Mouse (Mus musculus) liver, embryonic 14.5 days (tissue): ENCODE measurements around the gene Axl. TPM values are rescaled to one million over a fixed set of nuclear protein-coding genes. Genes with fewer than 3 reads are reported as not detected.
A peak's percentile ranks its signal among the peaks of the same experiment; 100 is the strongest.

Experiments used
- ATAC-seq: fragments of 200-750 bp; cut with Nextera tagmentation; 2 replicates; pipeline ENCODE4 v1.8.0; 2017; ENCODE audit warnings: moderate number of reproducible peaks, mild to moderate bottlenecking, moderate library complexity; ENCODE audit not compliant: insufficient read depth
- DNase-seq, 3 experiments: peaks; one replicate each; pipeline ENCODE4 v3.0.0-alpha.2; 2012 to 2013; ENCODE audit warnings: low read depth in 3 of 3, low spot score in 3 of 3
- H3K27ac ChIP-seq: fragments of 300-500 bp; sonication (generic); 2 replicates; pipeline ENCODE4 v1.5.1; 2014; ENCODE audit warnings: moderate library complexity, mild to moderate bottlenecking, control low read depth, inconsistent platforms
- H3K27me3 ChIP-seq: fragments of 300-500 bp; sonication (generic); 2 replicates; pipeline ENCODE4 v1.6.1; 2014; ENCODE audit warnings: mild to moderate bottlenecking, low read length, moderate library complexity; ENCODE audit not compliant: control insufficient read depth, insufficient read depth
- H3K36me3 ChIP-seq: fragments of 300-500 bp; sonication (generic); replicated peaks from 2 replicates; pipeline ENCODE4 v1.6.1; 2014; ENCODE audit warnings: low read depth; ENCODE audit not compliant: control insufficient read depth, insufficient read depth
- H3K4me1 ChIP-seq, 2 experiments: fragments of 200-500 bp in 1 of 2; fragments of 300-500 bp in 1 of 2; sonication (generic) in 1 of 2; replicated peaks; 2 replicates each; pipeline ENCODE4 v1.6.1; 2012 to 2014; ENCODE audit warnings: antibody characterized with exemption in 1 of 2, inconsistent platforms in 1 of 2, low read length in 1 of 2; ENCODE audit not compliant: control insufficient read depth in 2 of 2, insufficient read depth in 2 of 2
- H3K4me2 ChIP-seq: fragments of 300-500 bp; sonication (generic); 2 replicates; pipeline ENCODE4 v1.6.1; 2014; ENCODE audit warnings: low read depth, mild to moderate bottlenecking, control low read depth, moderate library complexity
- H3K4me3 ChIP-seq, 2 experiments: fragments of 200-500 bp in 1 of 2; fragments of 300-500 bp in 1 of 2; sonication (generic) in 1 of 2; 2 replicates each; pipeline ENCODE4 v1.5.1; 2012 to 2014; ENCODE audit warnings: low read depth in 2 of 2, low read length in 2 of 2, mild to moderate bottlenecking in 2 of 2, control low read depth in 1 of 2, inconsistent platforms in 1 of 2, moderate library complexity in 1 of 2; ENCODE audit not compliant: insufficient read depth in 1 of 2
- H3K9ac ChIP-seq: fragments of 300-500 bp; sonication (generic); replicated peaks from 2 replicates; pipeline ENCODE4 v1.6.1; 2014; ENCODE audit warnings: mild to moderate bottlenecking, control low read depth, moderate library complexity
- H3K9me3 ChIP-seq: fragments of 300-500 bp; sonication (generic); 2 replicates; pipeline ENCODE4 v1.6.1; 2016; ENCODE audit warnings: low read length, mixed read lengths; ENCODE audit not compliant: control insufficient read depth
- CTCF ChIP-seq: IDR thresholded peaks from 2 replicates; pipeline ENCODE4 v1.5.1; 2016; ENCODE audit warnings: antibody characterized with exemption, low read depth, control low read depth
- EP300 ChIP-seq: IDR thresholded peaks from 2 replicates; pipeline ENCODE4 v1.6.1; 2016; ENCODE audit warnings: antibody characterized with exemption, low read depth
- WGBS: fragments of 180-500 bp; shearing (Covaris S2); extraction: QIAGEN DNeasy Blood & Tissue Kit; methylation state at CpG from one replicate; pipeline ENCODE4 v1.1.7; 2014; ENCODE audit not compliant: insufficient replicate concordance; 5-methylcytosine and 5-hydroxymethylcytosine counted together
- polyA plus RNA-seq, 2 experiments: library from polyadenylated mRNA; depleted of rRNA in 1 of 2; stranded (reverse) in 1 of 2; unstranded in 1 of 2; fragments of >200 nt; fragmentation: Nextera tagmentation in 1 of 2; extraction: Ambion mirVana in 1 of 2; gene quantifications; 2 replicates each; pipeline versions ENCODE4 v1.2.1 to v1.2.3; 2012 to 2014

The Axl gene
- polyA plus RNA-seq, 2 experiments = 5.8 to 11.8 TPM

- DNase-seq (no peak), ATAC-seq (no peak)
- no peaks in the 10 kb centered on the region for H3K27me3 ChIP-seq
- no peaks in the 10 kb centered on the region for H3K9me3 ChIP-seq
- WGBS = 83% methylated on average over 5 of the region's 5 CpGs
- peaks cover 11 to 20% of the 10 kb centered on the region in 2 experiments for H3K4me1 ChIP-seq
- no peak overlapping the region for H3K4me2 ChIP-seq
- no peak overlapping the region for H3K4me3 ChIP-seq
- H3K27ac ChIP-seq = no peak overlapping the region
- no peak for TF ChIP-seq EP300
- TF ChIP-seq CTCF = no peak
- H3K9ac ChIP-seq = no peak overlapping the region
- H3K36me3 ChIP-seq = peaks cover 55% of the 10 kb centered on the region
Observed at GRCm38 (mm10) chr7:25720760-25721159, 67.7 kb downstream of the Axl start.

GRCm38 (mm10) chr7:25719761-25720610 is 68.5 kb downstream of the Axl start:
- Histone ChIP-seq H3K9me3 (no peaks in the 10 kb centered on the region), H3K27me3 (no peaks in the 10 kb centered on the region), H3K36me3 (peaks cover 55% of the 10 kb centered on the region), H3K27ac (peak overlapping the region; percentile 48), H3K4me3 (peak overlapping the region in 1 of 2 experiments; percentile 76; a peak in 1 of 4 replicates), H3K4me1 (peaks cover 11 to 20% of the 10 kb centered on the region in 2 experiments), H3K4me2 (peak overlapping the region; percentile 86), H3K9ac (peak overlapping the region; percentile 76; the same call in 1 of the 2 replicates)
- TF ChIP-seq EP300 (no peak), CTCF (peak; percentile 97)
- ATAC-seq (no peak), DNase-seq (peak; percentile 43 to 53 (median 50))
- 47% methylated on average over 10 of the region's 10 CpGs for WGBS

GRCm38 (mm10) chr7:25718788-25719417 is 69.6 kb downstream of the Axl start, which contains the start of gene Ccdc97:
TSS of gene Ccdc97 (minus strand) at chr7:25719088.
- Histone ChIP-seq H3K27me3 (no peaks in the 10 kb centered on the region), H3K4me1 (peaks cover 11 to 20% of the 10 kb centered on the region in 2 experiments), H3K9me3 (no peaks in the 10 kb centered on the region), H3K4me2 (peak within 1 kb of the TSS; percentile 86), H3K36me3 (peaks cover 55% of the 10 kb centered on the region), H3K27ac (peak within 1 kb of the TSS; percentile 48), H3K9ac (peak within 1 kb of the TSS; percentile 76), H3K4me3 (peak within 1 kb of the TSS; percentile 76 to 98)
- TF ChIP-seq EP300 (peak; percentile 33; the same call in 1 of the 2 replicates), CTCF (no peak)
- WGBS = 2% methylated on average over 32 of the region's 32 CpGs
- peak; percentile 91 to 93 (median 92) for DNase-seq
- ATAC-seq = peak; percentile 77

GRCm38 (mm10) chr7:25717478-25717877 is 71.0 kb downstream of the Axl start:
- no peaks in the 10 kb centered on the region for H3K27me3 ChIP-seq
- H3K4me1 ChIP-seq = peaks cover 11 to 18% of the 10 kb centered on the region in 2 experiments
- WGBS = 77% methylated on average over 3 of the region's 3 CpGs
- peak overlapping the region; percentile 76; the same call in 1 of the 2 replicates for H3K9ac ChIP-seq
- no peak overlapping the region for H3K27ac ChIP-seq
- H3K36me3 ChIP-seq = peaks cover 55% of the 10 kb centered on the region
- peak overlapping the region; percentile 86 for H3K4me2 ChIP-seq
- TF ChIP-seq CTCF (no peak), EP300 (no peak)
- H3K4me3 ChIP-seq = peak overlapping the region in 1 of 2 experiments; percentile 76; a peak in 2 of 4 replicates
- ATAC-seq = no peak
- no peak for DNase-seq
- H3K9me3 ChIP-seq = no peaks in the 10 kb centered on the region
